Mouse (Mus musculus) lung, adult 2 months (tissue): ENCODE measurements at regions not wholly inside any gene's neighbourhood (a gene's known extent, or its start where the extent isn't known, plus 50 kb on each side); places are given as distances from the start of the nearest gene placed in this dataset.

Source experiments
- CTCF ChIP-seq: fragments of 200-500 bp; IDR thresholded peaks from 2 replicates; pipeline ENCODE4 v1.5.1; 2011; ENCODE audit warnings: mild to moderate bottlenecking, low read length, control low read depth; ENCODE audit not compliant: insufficient read depth
- POLR2A ChIP-seq: fragments of 200-500 bp; IDR thresholded peaks from 2 replicates; pipeline ENCODE4 v1.6.1; 2011; ENCODE audit warnings: low read depth, mild to moderate bottlenecking, control low read depth, low read length, borderline replicate concordance; ENCODE audit errors: extremely low read depth

- TF ChIP-seq POLR2A (no peak), CTCF (no peak)
Observed at GRCm38 (mm10) chr2:174566752-174567151, 76.6 kb upstream of the Zfp831 start.
